Mouse (Mus musculus) CH12.LX (cell line): ENCODE measurements at regions not wholly inside any gene's neighbourhood (a gene's known extent, or its start where the extent isn't known, plus 50 kb on each side); places are given as distances from the start of the nearest gene placed in this dataset.

Experiments
- BHLHE40 ChIP-seq: IDR thresholded peaks from 2 replicates; pipeline ENCODE4 v1.6.1; 2011; ENCODE audit warnings: mild to moderate bottlenecking, low read depth, low read length, improper control_type of control experiment
- CTCF ChIP-seq, 2 experiments: IDR thresholded peaks in 1 of 2; conservative IDR thresholded peaks in 1 of 2; 2 replicates each; pipeline ENCODE4 v1.5.1; 2011 to 2012; ENCODE audit warnings: low read depth in 2 of 2, low read length in 2 of 2, improper control_type of control experiment in 1 of 2, inconsistent platforms in 1 of 2, mild to moderate bottlenecking in 1 of 2, moderate library complexity in 1 of 2
- MAZ ChIP-seq: IDR thresholded peaks from 2 replicates; pipeline ENCODE4 v1.6.1; 2012; ENCODE audit warnings: low read depth, mild to moderate bottlenecking, inconsistent platforms, low read length, improper control_type of control experiment, moderate library complexity
- MYC ChIP-seq: IDR thresholded peaks from 2 replicates; pipeline ENCODE4 v1.6.1; 2011; ENCODE audit warnings: low read depth, mild to moderate bottlenecking, improper control_type of control experiment, low read length
- POLR2AphosphoS2 ChIP-seq: IDR thresholded peaks from 2 replicates; pipeline ENCODE4 v1.6.1; 2011; ENCODE audit warnings: low read depth, low read length, improper control_type of control experiment
- TCF12 ChIP-seq: IDR thresholded peaks from 2 replicates; pipeline ENCODE4 v1.6.1; 2014; ENCODE audit warnings: low read depth, mild to moderate bottlenecking, inconsistent platforms, low read length, improper control_type of control experiment
- ZKSCAN1 ChIP-seq: IDR thresholded peaks from 2 replicates; pipeline ENCODE4 v1.6.1; 2012; ENCODE audit warnings: low read depth, inconsistent platforms, low read length, improper control_type of control experiment, borderline replicate concordance

DNA sequence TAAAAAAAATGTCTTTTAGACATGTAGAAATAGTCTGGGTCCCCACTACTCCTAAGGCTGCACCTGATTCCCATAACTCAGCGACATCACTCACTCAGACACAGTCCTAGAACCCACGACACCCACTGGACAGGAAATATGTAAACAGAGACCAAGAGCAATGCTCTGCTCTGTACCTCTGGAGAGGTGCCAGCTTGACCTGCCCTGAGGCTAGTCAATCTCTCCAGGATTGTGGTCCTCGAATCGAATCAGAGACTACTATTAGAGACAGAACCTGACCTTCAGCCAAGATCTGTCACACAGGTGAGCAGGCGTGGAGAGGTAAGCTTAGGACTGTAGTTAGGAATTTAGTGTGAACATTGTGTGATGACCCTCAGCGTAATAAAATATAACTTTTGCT, 152.7 kb downstream of the Mycn start:
- TF ChIP-seq CTCF (conservative IDR thresholded peaks at IDR 0.05 in 1 of 2, IDR thresholded peaks at IDR 0.05 in 1 of 2; ENCODE audit: low read depth in 2 of 2, low read length in 2 of 2) (no peak), MYC (no peak), MAZ (no peak), ZKSCAN1 (no peak), BHLHE40 (no peak), POLR2AphosphoS2 (no peak), TCF12 (no peak)
